Mouse (Mus musculus) embryo, embryonic 10.5 days (tissue): Measurements from ENCODE around the gene Nectin1.

ENCODE experiments used
- DNase-seq: peaks from one replicate; pipeline ENCODE4 v3.0.0-alpha.2; 2015; ENCODE audit warnings: low spot score

Gene Nectin1

DNA sequence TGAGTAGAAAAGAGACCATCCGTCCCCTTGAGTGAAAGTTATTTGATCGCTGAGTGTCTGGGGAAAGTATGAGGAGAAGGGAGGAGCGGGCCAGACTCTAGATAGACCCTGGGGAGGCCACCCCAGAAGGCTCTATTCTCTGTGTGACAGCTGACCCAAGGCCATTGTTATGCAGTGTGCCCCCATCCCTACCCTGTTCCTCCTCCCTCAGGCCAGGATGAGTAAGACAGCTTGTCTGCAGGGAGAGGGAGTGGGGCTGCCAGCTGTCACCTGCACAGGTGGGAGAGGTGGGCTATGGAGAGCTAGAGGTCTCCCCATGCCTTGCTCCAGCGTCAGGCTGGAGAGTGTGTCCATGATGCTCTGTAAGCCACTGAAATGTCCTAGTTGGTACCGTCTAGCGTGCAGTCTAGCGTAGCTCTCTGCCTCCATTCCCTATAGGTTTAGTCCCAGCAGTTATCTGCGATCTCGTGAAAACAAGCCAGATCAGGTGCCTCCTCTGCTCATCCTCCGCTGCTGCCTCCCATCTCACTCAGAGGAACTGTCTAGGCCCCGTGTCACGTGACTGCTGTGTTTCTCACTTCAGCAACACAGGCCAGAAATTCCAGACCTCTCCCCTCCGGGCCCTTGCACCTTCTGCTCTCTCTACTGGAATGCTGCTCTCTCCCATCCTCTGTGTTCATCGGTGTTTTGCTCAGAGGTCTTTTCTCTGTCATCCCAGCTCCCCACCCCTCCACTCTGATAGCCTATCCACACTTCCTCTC is 21.8 kb downstream of the Nectin1 start:
- DNase-seq = no peak

GRCm38 (mm10) chr9:43768779-43769178 is 25.0 kb downstream of the Nectin1 start:
- DNase-seq = peak; percentile 51

DNA sequence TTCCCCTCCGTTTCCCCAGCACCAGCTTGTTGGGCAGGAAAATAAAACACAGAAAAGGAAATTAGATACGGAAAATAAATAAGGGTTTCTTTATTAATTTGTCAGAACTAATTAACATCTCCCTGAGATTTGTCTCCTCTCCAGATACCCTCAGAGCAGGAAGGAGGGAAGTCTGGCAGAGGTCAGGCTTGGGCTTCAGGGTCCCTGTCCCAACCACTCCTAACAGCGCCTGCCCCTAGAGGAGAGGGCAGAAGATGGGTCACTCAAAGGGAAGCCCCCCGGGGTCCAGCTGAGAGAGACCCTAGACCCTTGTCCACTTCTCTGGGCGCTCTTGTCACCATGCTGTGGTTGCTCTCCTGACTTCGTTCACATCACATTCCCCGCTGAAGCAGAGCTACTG is 25.4 kb downstream of the Nectin1 start:
- DNase-seq = no peak

GRCm38 (mm10) chr9:43769940-43770339 is 26.2 kb downstream of the Nectin1 start:
- DNase-seq = no peak

GRCm38 (mm10) chr9:43771041-43771440 is 27.3 kb downstream of the Nectin1 start:
- no peak for DNase-seq

DNA sequence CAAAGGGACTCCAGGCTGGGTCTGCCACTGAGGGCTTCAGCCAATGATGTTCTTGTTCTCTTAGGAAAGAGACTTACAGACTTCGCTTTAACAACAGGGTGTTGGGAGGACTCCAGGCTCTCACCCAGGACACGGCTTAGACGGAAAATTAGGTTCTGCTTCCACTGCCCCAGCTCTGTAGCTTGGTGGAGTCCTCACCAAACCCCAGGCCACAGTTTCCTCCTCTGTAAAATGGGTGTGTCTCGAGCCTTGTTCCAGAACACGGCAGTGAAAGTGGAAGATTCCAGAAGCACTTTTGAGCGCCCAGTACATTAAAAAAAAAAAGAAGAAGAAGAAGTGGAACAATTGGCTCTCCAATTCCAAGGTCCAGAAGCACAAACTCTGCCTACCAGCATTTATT is 28.7 kb downstream of the Nectin1 start:
- no peak for DNase-seq

- no peak for DNase-seq
Measured at GRCm38 (mm10) chr9:43773521-43773920, 29.7 kb downstream of the Nectin1 start.

DNA sequence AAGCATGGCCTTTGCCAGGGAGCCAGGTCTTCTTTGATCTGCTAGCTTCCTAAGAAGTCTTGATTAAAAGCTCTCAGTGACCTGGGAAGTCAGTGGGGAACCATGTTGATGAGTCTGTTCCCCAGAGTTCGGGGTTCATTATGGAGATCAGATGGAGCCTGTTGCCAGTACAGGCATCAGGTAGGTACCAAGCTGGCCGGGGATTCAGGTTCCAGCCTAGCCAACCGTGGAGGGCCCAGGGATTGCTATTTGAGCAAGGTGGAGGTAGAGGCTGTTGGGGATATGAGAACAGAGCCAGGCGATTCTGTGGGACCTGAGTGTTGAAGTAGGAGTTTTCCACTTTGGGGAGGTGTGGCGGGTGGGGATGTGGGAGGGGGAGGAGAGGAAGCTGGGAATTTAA is 30.6 kb downstream of the Nectin1 start:
- no peak for DNase-seq

- DNase-seq = no peak
Measured at GRCm38 (mm10) chr9:43776231-43776630, 32.4 kb downstream of the Nectin1 start.

GRCm38 (mm10) chr9:43777362-43778360 is 33.9 kb downstream of the Nectin1 start:
- no peak for DNase-seq

GRCm38 (mm10) chr9:43780883-43781282 is 37.1 kb downstream of the Nectin1 start:
- no peak for DNase-seq

- DNase-seq = no peak
Measured at GRCm38 (mm10) chr9:43782401-43782800, 38.6 kb downstream of the Nectin1 start.

GRCm38 (mm10) chr9:43783959-43784358 is 40.2 kb downstream of the Nectin1 start:
- DNase-seq = no peak

GRCm38 (mm10) chr9:43784841-43785240 is 41.1 kb downstream of the Nectin1 start:
- DNase-seq = no peak

DNA sequence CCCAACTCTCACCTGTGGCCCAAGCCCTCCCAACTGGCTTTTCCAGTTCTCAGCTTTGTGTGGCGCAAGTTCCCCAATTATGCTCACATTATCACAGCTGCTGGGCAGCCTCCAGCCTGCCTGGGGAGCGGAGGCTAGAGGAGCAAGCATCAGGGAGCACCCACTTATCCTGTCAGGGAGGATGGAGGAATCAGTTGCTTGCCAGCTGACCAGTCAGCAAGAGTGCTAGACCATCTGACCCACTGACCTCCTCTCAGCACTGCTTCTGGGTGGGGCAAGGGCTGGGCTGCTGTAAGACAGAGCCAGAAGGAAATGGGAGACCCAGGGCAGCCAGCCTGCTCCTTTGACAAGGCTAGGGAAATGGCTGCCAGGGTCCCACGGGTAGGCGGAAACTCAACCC is 43.8 kb downstream of the Nectin1 start:
- no peak for DNase-seq

GRCm38 (mm10) chr9:43792681-43793080 is 48.9 kb downstream of the Nectin1 start:
- DNase-seq = no peak

GRCm38 (mm10) chr9:43793411-43793810 is 49.6 kb downstream of the Nectin1 start:
- no peak for DNase-seq

GRCm38 (mm10) chr9:43796031-43796430 is 52.2 kb downstream of the Nectin1 start:
- DNase-seq = no peak

DNA sequence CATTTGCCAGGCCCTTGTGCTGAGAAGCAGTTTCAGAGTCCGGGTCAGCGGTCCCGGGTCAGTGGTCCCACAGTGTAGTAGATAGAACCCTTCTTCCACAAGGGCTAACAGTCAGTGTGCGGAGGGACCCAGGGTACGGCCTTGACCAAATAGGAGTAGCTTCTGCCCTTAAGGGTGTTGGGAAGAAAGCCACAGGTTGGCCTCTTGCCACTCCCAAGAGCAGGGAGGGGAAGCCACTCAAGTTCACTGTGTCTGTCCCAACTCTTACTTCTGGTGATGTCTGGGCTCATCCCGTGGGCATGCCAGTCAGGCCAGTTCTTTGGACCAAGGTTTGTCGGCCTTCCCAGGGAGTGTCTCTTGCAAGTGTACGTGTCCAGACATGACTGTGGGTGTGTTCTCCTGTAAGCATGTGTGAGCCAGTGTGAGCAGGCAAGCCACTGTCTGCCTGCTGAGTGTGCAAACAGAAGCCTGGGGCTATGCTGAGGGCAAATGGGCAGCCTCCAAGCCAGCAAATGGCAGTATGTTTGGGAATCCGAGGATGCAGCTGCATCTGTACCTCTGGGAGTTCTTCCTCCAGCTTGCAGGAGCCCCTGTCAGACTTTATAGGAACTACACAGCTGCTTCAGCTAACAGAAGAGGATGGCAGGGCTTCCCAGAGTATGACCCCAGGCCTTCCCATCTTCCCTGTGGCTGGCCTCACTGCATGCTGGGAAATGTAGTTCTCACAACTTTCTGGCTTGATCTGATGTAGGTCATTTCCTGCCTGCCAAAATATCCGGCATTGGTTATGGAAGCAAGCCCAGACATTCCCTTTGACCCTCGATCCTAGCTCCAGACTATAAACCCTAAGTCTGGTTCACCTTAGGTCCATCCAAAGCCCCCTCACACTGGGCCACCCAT is 53.3 kb downstream of the Nectin1 start:
- DNase-seq = peak; percentile 40

GRCm38 (mm10) chr9:43797746-43798145 is 54.0 kb downstream of the Nectin1 start:
- no peak for DNase-seq

DNA sequence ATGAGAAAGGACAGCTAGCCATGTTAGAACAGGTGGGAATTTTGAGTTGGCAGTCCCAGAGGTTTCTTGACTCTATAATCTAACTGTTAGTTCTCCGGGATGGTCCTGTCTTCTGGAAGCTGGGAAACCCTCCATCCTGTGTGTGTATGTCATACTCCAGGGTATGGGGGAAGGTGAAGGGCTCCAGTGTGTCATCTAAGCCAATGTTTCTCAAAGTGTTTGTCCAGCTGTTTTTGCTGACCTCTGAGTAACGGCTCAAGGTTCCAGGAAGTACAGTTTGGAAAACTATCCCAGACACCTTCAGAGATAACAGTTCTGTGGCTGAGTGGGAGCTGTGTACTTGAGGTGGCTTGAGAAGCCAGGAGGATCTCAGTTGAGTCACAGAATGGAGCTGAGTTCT is 56.7 kb downstream of the Nectin1 start:
- no peak for DNase-seq

DNA sequence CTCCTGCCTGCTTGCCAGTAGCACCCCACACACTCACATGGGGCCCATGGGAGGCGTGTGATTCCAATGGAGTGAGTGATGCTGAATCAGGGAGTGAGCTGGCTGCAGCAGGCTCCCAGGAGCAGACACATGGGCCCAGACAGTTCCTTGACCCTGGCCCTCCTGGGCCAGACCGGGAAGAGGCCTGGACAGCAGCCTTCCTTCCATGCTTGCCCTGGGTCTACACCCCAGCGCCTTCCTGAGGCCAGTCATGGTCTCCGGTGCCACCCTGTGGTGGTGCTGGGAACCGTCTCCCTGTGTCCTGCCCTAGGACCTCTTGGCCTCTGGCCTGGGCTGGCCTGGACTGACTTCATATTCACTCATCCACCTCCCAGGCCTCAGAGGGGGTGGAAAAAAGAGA is 58.1 kb downstream of the Nectin1 start:
- peak; percentile 82 for DNase-seq
